Mouse (Mus musculus): Measurements from ENCODE around the gene Akr1c19. TPM values are rescaled to one million over a fixed set of nuclear protein-coding genes. Genes with fewer than 3 reads are reported as not detected.
"Not testable (repeated sequence)": the region's sequence is repeated elsewhere in the genome, so short reads cannot be mapped to it uniquely, and the experiment has no call there.

The Akr1c19 gene
- polyA plus RNA-seq, 1 experiment from 2014 or later = 0.54 TPM

DNA sequence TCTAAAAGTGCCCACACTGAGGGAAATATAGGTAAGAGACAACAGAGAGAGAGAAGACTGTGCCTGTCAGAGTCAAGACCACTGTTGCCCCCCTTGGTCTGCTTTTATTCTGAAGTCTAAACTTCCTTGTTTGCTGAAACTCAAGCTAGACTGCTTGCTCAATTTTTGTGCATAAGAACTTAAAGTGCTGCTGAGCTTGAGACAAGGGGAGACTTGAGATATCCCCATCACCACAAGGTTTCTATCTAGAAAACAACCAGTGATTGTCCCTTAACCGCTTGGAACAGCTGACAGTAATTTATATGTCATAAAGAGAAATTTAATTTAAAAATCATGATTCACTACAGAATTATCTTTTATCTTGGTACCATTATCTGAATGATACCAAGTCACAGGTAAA lies 4.6 kb downstream of the Akr1c19 start:
- H3K36me3 ChIP-seq = no peaks in the 10 kb centered on the region
- H3K9me3 ChIP-seq (replicated peaks) = no peaks in the 10 kb centered on the region
- H3K27ac ChIP-seq (replicated peaks) = no peak overlapping the region
- H3K4me3 ChIP-seq = no peak overlapping the region
- 75% methylated on average over 1 of the region's 1 CpGs for WGBS
- H3K4me1 ChIP-seq = no peaks in the 10 kb centered on the region
- DNase-seq (ENCODE audit: low spot score) = no peak
- H3K27me3 ChIP-seq (ENCODE audit: low read depth, poor library complexity, severe bottlenecking) = no peaks in the 10 kb centered on the region

DNA sequence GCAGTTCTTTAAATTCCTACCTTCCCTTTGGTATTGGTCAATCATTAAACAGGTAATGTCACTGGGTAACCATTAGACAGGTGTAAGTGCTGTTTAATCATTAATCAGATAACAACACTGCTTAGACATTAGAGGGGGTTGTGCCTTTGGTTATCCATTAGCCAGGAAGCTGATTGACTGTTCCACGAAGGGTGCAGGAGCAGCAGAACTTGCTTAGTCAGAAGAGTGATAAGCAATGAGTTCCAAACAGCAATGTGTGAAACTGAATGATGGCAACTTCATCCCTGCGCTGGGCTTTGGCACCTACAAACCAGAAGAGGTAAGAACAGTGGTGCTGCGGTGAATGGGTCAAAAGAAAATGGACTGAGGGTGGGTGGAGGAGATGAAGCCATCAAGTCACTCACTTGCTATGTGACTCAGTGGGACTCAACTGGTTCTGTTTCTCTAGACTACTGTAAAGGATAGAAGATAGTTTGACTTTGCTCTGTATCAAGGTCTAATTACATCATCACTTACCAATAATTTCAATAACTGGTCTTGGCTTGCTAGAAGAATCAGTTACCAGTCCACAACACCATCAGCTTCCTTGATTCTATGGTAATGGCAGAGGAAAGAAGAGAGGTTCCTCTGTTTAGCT lies 5.2 kb downstream of the Akr1c19 start:
- Histone ChIP-seq H3K27me3 (ENCODE audit: low read depth, poor library complexity, severe bottlenecking) (no peaks in the 10 kb centered on the region), H3K4me1 (no peaks in the 10 kb centered on the region), H3K36me3 (no peaks in the 10 kb centered on the region), H3K27ac (replicated peaks) (no peak overlapping the region), H3K9me3 (replicated peaks) (no peaks in the 10 kb centered on the region), H3K4me3 (no peak overlapping the region)
- no peak for DNase-seq (ENCODE audit: low spot score)
- WGBS = 88% methylated on average over 3 of the region's 3 CpGs

DNA sequence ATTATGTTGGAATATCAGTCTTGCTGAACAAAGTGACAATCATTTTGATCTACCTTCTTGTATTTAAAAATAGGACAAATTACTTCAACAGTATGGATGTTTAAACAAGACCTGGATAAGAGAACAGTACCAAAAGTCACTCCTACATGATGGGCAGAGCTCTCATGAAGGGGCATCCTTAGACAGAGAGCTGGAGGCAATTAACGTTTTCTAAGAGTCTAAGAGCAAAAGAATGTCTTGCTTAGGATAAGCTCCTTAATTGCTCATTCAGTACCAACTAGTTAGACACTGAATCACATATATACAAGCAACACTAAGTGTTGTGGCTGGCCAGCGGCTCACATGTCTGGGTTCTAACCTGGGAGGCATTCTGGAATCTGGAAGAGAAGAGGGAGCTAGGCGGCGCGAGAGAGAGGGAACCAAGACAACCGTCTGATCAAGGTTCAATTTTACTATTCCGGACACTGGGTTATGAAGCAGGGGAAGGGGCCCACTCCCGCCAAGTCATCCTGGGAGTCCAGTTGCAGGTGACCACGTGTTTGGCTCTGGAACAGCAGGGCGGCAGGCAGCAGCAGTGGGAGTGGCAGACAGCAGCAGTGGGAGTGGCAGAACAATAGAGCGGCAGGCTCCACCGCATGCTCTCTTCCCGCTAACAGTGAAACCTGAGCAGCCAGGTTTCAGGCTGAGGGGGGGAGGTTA lies 16.5 kb downstream of the Akr1c19 start:
- H3K4me1 ChIP-seq = peaks cover 5% of the 10 kb centered on the region; the same call in 1 of the 2 replicates

DNA sequence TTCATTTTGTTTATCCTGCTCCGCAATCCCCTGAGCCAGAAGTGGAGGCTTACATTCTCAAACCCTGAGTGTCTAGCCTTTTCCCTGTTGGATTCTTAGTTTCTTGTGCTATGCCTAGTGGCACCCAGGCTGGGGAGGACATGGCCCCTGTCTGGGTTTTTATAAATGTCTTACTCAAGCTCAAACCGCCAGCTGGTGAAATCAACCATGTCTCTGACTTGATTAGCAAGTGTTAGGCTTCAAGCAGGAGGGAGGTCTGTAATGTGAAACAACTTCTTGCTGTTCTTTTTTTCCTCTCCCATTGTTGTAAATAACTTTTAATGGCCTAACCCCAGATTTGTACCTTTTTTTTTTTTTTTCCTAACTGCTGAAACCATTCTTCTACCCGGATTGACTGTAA lies 20.8 kb downstream of the Akr1c19 start:
- H3K27me3 ChIP-seq (ENCODE audit: low read depth, poor library complexity, severe bottlenecking) = no peaks in the 10 kb centered on the region
- DNase-seq (ENCODE audit: low spot score) = no peak
- H3K4me3 ChIP-seq = no peak overlapping the region
- WGBS = 54% methylated on average over 3 of the region's 3 CpGs
- H3K27ac ChIP-seq (replicated peaks) = no peak overlapping the region
- peaks cover 5% of the 10 kb centered on the region; the same call in 1 of the 2 replicates for H3K4me1 ChIP-seq
- no peaks in the 10 kb centered on the region for H3K36me3 ChIP-seq
- H3K9me3 ChIP-seq (replicated peaks) = no peaks in the 10 kb centered on the region

More for the DNA sequence above, 16.5 kb downstream of the Akr1c19 start:
- Histone ChIP-seq H3K9me3 (replicated peaks) (no peaks in the 10 kb centered on the region), H3K4me3 (peak overlapping the region; percentile 46), H3K27me3 (ENCODE audit: low read depth, poor library complexity, severe bottlenecking) (no peaks in the 10 kb centered on the region), H3K27ac (replicated peaks) (peak overlapping the region; percentile 67), H3K36me3 (no peaks in the 10 kb centered on the region)
- peak; percentile 67 for DNase-seq (ENCODE audit: low spot score)
- WGBS = 4% methylated on average over 13 of the region's 13 CpGs

- not testable (repeated sequence) for H3K9me3 ChIP-seq (replicated peaks); H3K4me3 ChIP-seq; H3K4me1 ChIP-seq; H3K27me3 ChIP-seq (ENCODE audit: low read depth, poor library complexity, severe bottlenecking); DNase-seq (ENCODE audit: low spot score); H3K36me3 ChIP-seq; H3K27ac ChIP-seq (replicated peaks)
Observed at GRCm38 (mm10) chr13:4256894-4257293, 28.4 kb downstream of the Akr1c19 start.

GRCm38 (mm10) chr13:4257349-4257748 lies 28.8 kb downstream of the Akr1c19 start:
- Histone ChIP-seq H3K9me3 (replicated peaks) (no peaks in the 10 kb centered on the region), H3K4me1 (no peaks in the 10 kb centered on the region), H3K4me3 (no peak overlapping the region), H3K27me3 (ENCODE audit: low read depth, poor library complexity, severe bottlenecking) (no peaks in the 10 kb centered on the region), H3K36me3 (no peaks in the 10 kb centered on the region), H3K27ac (replicated peaks) (no peak overlapping the region)
- DNase-seq (ENCODE audit: low spot score) = no peak
- WGBS = 82% methylated on average over 6 of the region's 6 CpGs

DNA sequence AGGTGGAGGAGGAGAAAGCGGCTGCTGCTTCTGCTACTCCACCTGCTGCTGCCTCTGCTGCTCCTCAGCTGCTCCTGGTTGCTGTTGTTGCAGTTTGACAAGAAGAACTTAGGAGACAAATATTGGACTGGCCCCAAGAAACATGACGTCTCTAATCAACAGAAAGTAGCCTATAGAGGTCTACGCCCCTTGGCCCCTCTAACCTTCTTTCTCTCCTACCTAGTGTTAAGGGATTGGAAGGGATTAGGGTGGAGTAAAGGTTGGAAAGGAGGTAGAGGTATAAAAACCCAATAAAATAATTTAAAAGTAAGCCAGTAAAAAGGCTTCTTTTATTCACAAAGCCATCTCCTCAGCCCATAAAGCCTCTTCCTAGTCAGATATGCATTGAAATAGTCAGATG lies 36.1 kb downstream of the Akr1c19 start:
- H3K27ac ChIP-seq (replicated peaks) = no peak overlapping the region
- 88% methylated on average over 3 of the region's 3 CpGs for WGBS
- H3K36me3 ChIP-seq = no peaks in the 10 kb centered on the region
- no peak for DNase-seq (ENCODE audit: low spot score)
- no peak overlapping the region for H3K4me3 ChIP-seq
- no peaks in the 10 kb centered on the region for H3K27me3 ChIP-seq (ENCODE audit: low read depth, poor library complexity, severe bottlenecking)
- H3K9me3 ChIP-seq (replicated peaks) = no peaks in the 10 kb centered on the region
- H3K4me1 ChIP-seq = no peaks in the 10 kb centered on the region

DNA sequence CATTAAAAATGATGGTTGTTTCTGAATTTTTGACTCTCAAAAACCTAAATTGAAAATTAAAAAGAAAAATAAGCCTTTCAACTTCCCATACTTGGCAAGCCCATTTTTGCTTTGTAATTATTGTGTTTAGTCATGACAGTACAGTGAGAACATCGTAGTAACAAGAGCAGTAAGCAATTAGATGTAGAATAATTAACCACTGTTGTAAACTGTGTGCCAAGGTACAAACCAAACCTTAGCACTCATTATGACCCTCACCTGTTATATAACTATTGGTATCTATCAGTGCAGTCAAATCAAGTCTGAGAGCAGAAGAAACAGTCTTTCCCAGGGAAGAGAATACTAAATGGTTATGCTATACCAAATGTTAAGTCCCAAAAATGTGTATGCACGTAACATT lies 36.5 kb downstream of the Akr1c19 start:
- Histone ChIP-seq H3K36me3 (no peaks in the 10 kb centered on the region), H3K27ac (replicated peaks) (no peak overlapping the region), H3K4me3 (no peak overlapping the region), H3K4me1 (no peaks in the 10 kb centered on the region), H3K9me3 (replicated peaks) (no peaks in the 10 kb centered on the region), H3K27me3 (ENCODE audit: low read depth, poor library complexity, severe bottlenecking) (no peaks in the 10 kb centered on the region)
- 91% methylated on average over 2 of the region's 2 CpGs for WGBS
- DNase-seq (ENCODE audit: low spot score) = no peak

DNA sequence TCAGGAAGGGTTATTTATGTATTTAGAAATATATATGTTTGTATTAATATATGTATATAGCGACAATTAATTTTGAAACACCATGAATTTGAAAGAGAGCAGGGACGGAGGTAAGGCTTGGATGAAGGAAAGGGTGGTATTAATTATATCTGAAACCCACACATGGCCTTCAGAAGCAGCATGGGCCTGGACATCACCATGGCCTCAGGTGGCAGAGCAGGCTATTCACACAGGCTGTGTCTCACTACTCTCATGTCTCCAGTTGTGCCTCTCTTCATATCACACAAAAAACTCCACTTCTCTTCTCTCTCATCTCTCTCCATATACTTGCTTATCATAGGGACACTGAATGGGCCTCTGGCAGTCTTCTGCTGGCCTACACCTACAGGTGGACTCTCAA lies 37.0 kb downstream of the Akr1c19 start:
- not testable (repeated sequence) for H3K36me3 ChIP-seq; H3K4me1 ChIP-seq; H3K9me3 ChIP-seq (replicated peaks); H3K4me3 ChIP-seq; H3K27me3 ChIP-seq (ENCODE audit: low read depth, poor library complexity, severe bottlenecking); H3K27ac ChIP-seq (replicated peaks); DNase-seq (ENCODE audit: low spot score)
- 87% methylated on average over 2 of the region's 2 CpGs for WGBS

DNA sequence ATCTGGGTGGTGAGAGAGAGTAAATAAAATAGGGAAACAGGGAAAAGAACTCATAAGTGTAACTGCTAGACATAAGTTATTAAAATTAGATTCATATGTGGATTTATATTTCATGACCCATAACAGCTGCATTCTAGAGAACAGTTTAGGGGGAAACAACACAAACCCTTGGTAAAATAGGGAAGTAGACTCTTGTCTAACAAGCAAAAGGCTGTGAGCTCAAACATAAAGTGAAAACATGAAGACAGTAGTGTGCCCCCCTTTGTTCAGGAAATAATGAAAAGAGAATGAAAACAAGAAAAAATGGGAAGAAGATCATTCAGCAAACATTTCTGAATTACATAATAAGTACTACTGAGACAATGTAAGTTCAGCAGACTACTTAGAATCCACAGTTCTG lies 42.4 kb downstream of the Akr1c19 start:
- Histone ChIP-seq H3K36me3 (no peaks in the 10 kb centered on the region), H3K27me3 (ENCODE audit: low read depth, poor library complexity, severe bottlenecking) (no peaks in the 10 kb centered on the region), H3K4me3 (no peak overlapping the region), H3K27ac (replicated peaks) (no peak overlapping the region), H3K4me1 (no peaks in the 10 kb centered on the region), H3K9me3 (replicated peaks) (no peaks in the 10 kb centered on the region)
- DNase-seq (ENCODE audit: low spot score) = no peak

DNA sequence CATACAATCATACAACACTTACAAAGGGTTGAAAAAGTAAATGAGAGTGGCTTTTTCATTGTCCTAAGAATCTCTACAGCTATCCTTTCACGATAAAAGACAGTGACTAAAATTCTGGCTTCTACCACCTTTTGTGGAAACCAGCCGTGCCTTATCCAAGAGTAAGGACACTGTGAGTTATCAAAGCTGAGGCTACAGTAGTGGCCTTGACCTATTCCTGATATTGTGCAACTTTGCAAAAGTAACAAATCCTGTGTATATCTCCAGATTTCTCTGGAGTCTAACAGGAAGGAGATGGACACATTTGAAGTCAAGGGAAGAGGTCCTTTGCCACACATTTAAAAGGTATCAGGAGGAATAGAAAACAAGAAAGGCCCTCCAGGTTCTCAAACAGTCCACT lies 49.0 kb downstream of the Akr1c19 start:
- Histone ChIP-seq H3K27ac (replicated peaks) (no peak overlapping the region), H3K9me3 (replicated peaks) (no peaks in the 10 kb centered on the region), H3K4me3 (no peak overlapping the region), H3K36me3 (no peaks in the 10 kb centered on the region), H3K4me1 (no peaks in the 10 kb centered on the region), H3K27me3 (ENCODE audit: low read depth, poor library complexity, severe bottlenecking) (no peaks in the 10 kb centered on the region)
- no peak for DNase-seq (ENCODE audit: low spot score)
- 96% methylated on average over 2 of the region's 2 CpGs for WGBS

GRCm38 (mm10) chr13:4279284-4279683 lies 50.8 kb downstream of the Akr1c19 start, which contains the start of gene Akr1c12:
Gene Akr1c12, minus strand, starts transcription at chr13:4279433.
- no peak for DNase-seq (ENCODE audit: low spot score)
- H3K27me3 ChIP-seq (ENCODE audit: low read depth, poor library complexity, severe bottlenecking) = no peaks in the 10 kb centered on the region
- no peak within 1 kb of the TSS for H3K27ac ChIP-seq (replicated peaks)
- H3K4me3 ChIP-seq = no peak within 1 kb of the TSS
- H3K4me1 ChIP-seq = no peaks in the 10 kb centered on the region
- WGBS = 84% methylated on average over 4 of the region's 4 CpGs
- no peaks in the 10 kb centered on the region for H3K9me3 ChIP-seq (replicated peaks)
- no peaks in the 10 kb centered on the region for H3K36me3 ChIP-seq

DNA sequence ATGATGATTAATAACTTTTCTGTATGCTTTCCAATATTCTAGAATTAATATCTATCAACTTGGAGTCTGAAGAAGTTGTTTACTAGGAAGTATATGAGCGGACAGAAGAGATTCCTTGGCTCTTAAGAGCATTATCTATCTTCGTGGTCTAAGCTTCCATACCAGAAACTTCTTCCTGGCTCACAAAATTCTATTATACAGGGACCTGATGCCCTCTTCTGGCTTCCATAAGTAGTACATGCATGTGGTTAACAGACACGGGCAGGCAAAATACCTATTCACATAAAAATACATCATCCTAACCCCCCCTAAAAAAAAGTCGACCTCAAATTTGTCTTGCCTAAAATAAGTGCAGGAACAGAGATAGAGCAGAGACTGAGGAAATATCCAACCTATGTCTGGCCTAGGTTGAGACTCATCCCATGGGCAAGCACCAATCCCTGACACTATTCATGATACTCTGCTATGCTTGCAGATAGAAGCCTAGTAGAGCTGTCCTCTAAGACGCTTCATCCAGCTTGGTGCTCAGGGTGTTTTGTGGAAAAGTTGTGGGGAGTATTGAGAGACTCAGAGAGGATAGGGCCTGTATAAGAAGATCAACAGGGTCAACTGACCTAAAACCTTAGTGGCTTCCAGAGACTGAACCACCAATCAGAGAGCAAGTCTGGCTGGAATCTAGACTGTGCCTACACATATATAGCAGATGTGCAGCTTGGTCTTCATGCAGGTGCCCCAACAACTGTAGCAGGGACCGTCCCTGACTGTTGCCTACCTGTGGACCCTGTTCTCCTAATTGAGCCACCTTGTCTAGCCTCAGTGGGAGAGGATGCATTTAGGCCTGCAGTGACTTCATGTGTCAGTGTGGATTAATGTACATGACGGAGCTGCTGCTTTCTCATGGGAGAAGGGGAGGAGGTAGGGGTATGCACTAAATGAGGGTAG lies 53.2 kb downstream of the Akr1c19 start:
- no peak overlapping the region for H3K4me3 ChIP-seq
- 50% methylated on average over 7 of the region's 7 CpGs for WGBS
- H3K27me3 ChIP-seq (ENCODE audit: low read depth, poor library complexity, severe bottlenecking) = no peaks in the 10 kb centered on the region
- H3K27ac ChIP-seq (replicated peaks) = no peak overlapping the region
- no peaks in the 10 kb centered on the region for H3K36me3 ChIP-seq
- H3K4me1 ChIP-seq = no peaks in the 10 kb centered on the region
- no peaks in the 10 kb centered on the region for H3K9me3 ChIP-seq (replicated peaks)
- DNase-seq (ENCODE audit: low spot score) = peak; percentile 15
